Mouse (Mus musculus): ENCODE results near the gene Ufc1. TPM values are rescaled to one million over a fixed set of nuclear protein-coding genes. Genes with fewer than 3 reads are reported as not detected.

The Ufc1 gene
- polyA plus RNA-seq, 1 experiment from 2014 or later: 115 TPM

GRCm38 (mm10) chr1:171282086-171282805 is 12.6 kb downstream of the Ufc1 start:
- DNase-seq (ENCODE audit: low spot score, missing footprints): peak; percentile 75
- Histone ChIP-seq H3K27me3 (ENCODE audit: control insufficient read depth, insufficient read depth, low read length) (no peaks in the 10 kb centered on the region), H3K4me1 (ENCODE audit: control insufficient read depth, insufficient read depth, low read length) (peaks cover 19% of the 10 kb centered on the region), H3K36me3 (ENCODE audit: control insufficient read depth, insufficient read depth, low read length) (peaks cover 14% of the 10 kb centered on the region), H3K27ac (ENCODE audit: low read depth, low read length) (no peak overlapping the region), H3K9ac (ENCODE audit: low read length) (no peak overlapping the region; the same call in 1 of the 2 replicates), H3K4me3 (ENCODE audit: low read depth, low read length) (no peak overlapping the region), H3K4me2 (peak overlapping the region; percentile 61; the same call in 1 of the 2 replicates), H3K9me3 (ENCODE audit: control insufficient read depth, low read length) (no peaks in the 10 kb centered on the region)
- no peak for ATAC-seq (ENCODE audit: low FRiP score)
- WGBS: 84% methylated on average over 18 of the region's 18 CpGs

- Histone ChIP-seq H3K4me3 (ENCODE audit: low read depth, low read length) (peak overlapping the region; percentile 69), H3K27ac (ENCODE audit: low read depth, low read length) (peak overlapping the region; percentile 49; the same call in 1 of the 2 replicates), H3K9me3 (ENCODE audit: control insufficient read depth, low read length) (no peaks in the 10 kb centered on the region), H3K9ac (ENCODE audit: low read length) (peak overlapping the region; percentile 63), H3K4me1 (ENCODE audit: control insufficient read depth, insufficient read depth, low read length) (peaks cover 12% of the 10 kb centered on the region), H3K4me2 (peak overlapping the region; percentile 61), H3K36me3 (ENCODE audit: control insufficient read depth, insufficient read depth, low read length) (peaks cover 14% of the 10 kb centered on the region), H3K27me3 (ENCODE audit: control insufficient read depth, insufficient read depth, low read length) (no peaks in the 10 kb centered on the region)
- ATAC-seq (ENCODE audit: low FRiP score) (peak; percentile 60), DNase-seq (ENCODE audit: low spot score, missing footprints) (peak; percentile 99)
- 1% methylated on average over 10 of the region's 10 CpGs for WGBS
Observed at GRCm38 (mm10) chr1:171281528-171281923, 13.3 kb downstream of the Ufc1 start.

DNA sequence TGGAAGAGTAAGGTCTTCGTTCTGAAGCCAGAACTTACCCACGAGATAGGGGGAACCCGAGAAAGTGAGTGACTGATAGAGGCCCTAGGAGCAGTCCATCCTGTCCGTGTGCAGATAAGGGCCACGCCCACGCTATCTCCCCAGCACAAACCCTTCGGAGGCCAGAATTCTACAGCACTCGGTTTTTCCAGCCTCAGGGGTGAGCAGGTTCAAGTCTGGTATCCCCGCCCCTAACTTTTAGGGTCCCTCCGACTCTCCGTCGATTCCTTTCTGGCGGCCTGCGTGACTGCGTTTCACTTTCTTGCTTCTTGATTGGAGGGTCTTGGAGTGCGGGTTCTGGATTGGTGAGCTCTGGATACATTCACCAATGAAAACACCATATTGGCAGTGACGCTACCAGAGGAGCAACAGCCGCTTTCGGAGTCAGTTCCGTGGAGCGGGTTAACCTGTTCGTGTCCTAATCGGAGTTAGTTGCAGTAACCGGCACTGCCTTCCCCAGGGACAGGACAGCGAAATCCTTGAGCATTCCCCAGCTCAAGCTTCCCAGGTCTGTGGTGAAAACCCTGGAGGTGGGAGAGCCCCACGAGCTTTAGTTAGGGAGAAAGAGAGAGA is 13.8 kb downstream of the Ufc1 start, which contains the start of gene Ppox:
Gene Ppox (minus strand): TSS at position 271 of the 612 bp plus-strand sequence.
- DNase-seq (ENCODE audit: low spot score, missing footprints) (peak; percentile 96), ATAC-seq (ENCODE audit: low FRiP score) (peak; percentile 98)
- Histone ChIP-seq H3K4me3 (ENCODE audit: low read depth, low read length) (peak within 1 kb of the TSS; percentile 69), H3K4me1 (ENCODE audit: control insufficient read depth, insufficient read depth, low read length) (peaks cover 8% of the 10 kb centered on the region), H3K27ac (ENCODE audit: low read depth, low read length) (peak within 1 kb of the TSS; percentile 49; the same call in 1 of the 2 replicates), H3K27me3 (ENCODE audit: control insufficient read depth, insufficient read depth, low read length) (no peaks in the 10 kb centered on the region), H3K9ac (ENCODE audit: low read length) (peak within 1 kb of the TSS; percentile 85), H3K36me3 (ENCODE audit: control insufficient read depth, insufficient read depth, low read length) (peaks cover 15% of the 10 kb centered on the region), H3K9me3 (ENCODE audit: control insufficient read depth, low read length) (no peaks in the 10 kb centered on the region), H3K4me2 (peak within 1 kb of the TSS; percentile 86)
- 0% methylated on average over 26 of the region's 26 CpGs for WGBS

- WGBS: 2% methylated on average over 25 of the region's 25 CpGs
- H3K36me3 ChIP-seq (ENCODE audit: control insufficient read depth, insufficient read depth, low read length): peaks cover 17% of the 10 kb centered on the region
- ATAC-seq (ENCODE audit: low FRiP score): no peak; the same call in 1 of the 2 replicates
Observed at GRCm38 (mm10) chr1:171280250-171280915, 14.4 kb downstream of the Ufc1 start.

DNA sequence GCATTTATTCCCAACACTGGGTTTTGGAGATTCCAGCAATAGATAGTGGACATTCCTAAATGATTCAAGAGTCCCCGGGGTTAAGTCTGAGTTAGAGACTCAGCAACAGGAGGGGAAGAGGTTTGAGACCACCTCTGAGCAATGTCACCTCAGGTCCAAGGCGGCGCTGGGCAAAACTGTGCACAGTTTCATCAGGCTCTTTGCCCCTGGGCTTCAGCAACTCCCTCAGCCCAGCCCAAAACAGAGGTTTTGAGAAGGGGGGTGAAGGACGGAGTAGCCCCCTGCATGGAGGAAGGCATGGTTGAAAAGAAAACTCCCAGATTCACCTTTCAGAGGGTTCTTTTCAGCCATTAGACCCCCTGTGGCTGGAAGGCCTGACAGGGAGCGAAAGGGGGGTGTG is 15.1 kb downstream of the Ufc1 start:
- Histone ChIP-seq H3K9ac (ENCODE audit: low read length) (peak overlapping the region; percentile 85), H3K4me1 (ENCODE audit: control insufficient read depth, insufficient read depth, low read length) (peaks cover 8% of the 10 kb centered on the region), H3K4me3 (ENCODE audit: low read depth, low read length) (peak overlapping the region; percentile 69; the same call in 1 of the 2 replicates), H3K27me3 (ENCODE audit: control insufficient read depth, insufficient read depth, low read length) (no peaks in the 10 kb centered on the region), H3K27ac (ENCODE audit: low read depth, low read length) (no peak overlapping the region), H3K4me2 (peak overlapping the region; percentile 86), H3K36me3 (ENCODE audit: control insufficient read depth, insufficient read depth, low read length) (peaks cover 17% of the 10 kb centered on the region), H3K9me3 (ENCODE audit: control insufficient read depth, low read length) (no peaks in the 10 kb centered on the region)
- DNase-seq (ENCODE audit: low spot score, missing footprints): no peak
- ATAC-seq (ENCODE audit: low FRiP score): no peak
- WGBS: 53% methylated on average over 5 of the region's 5 CpGs

More at GRCm38 (mm10) chr1:171280250-171280915, 14.4 kb downstream of the Ufc1 start:
- Histone ChIP-seq H3K4me1 (ENCODE audit: control insufficient read depth, insufficient read depth, low read length) (peaks cover 8% of the 10 kb centered on the region), H3K4me2 (peak overlapping the region; percentile 86), H3K9me3 (ENCODE audit: control insufficient read depth, low read length) (no peaks in the 10 kb centered on the region), H3K27ac (ENCODE audit: low read depth, low read length) (no peak overlapping the region), H3K27me3 (ENCODE audit: control insufficient read depth, insufficient read depth, low read length) (no peaks in the 10 kb centered on the region), H3K9ac (ENCODE audit: low read length) (peak overlapping the region; percentile 85), H3K4me3 (ENCODE audit: low read depth, low read length) (peak overlapping the region; percentile 69)
- DNase-seq (ENCODE audit: low spot score, missing footprints): no peak

GRCm38 (mm10) chr1:171279012-171279705 is 15.7 kb downstream of the Ufc1 start:
- ATAC-seq (ENCODE audit: low FRiP score) (no peak), DNase-seq (ENCODE audit: low spot score, missing footprints) (no peak)
- H3K9ac ChIP-seq (ENCODE audit: low read length): no peak overlapping the region
- WGBS: 90% methylated on average over 14 of the region's 14 CpGs
- H3K27me3 ChIP-seq (ENCODE audit: control insufficient read depth, insufficient read depth, low read length): no peaks in the 10 kb centered on the region
- no peak overlapping the region for H3K4me2 ChIP-seq
- no peak overlapping the region for H3K27ac ChIP-seq (ENCODE audit: low read depth, low read length)
- no peaks in the 10 kb centered on the region for H3K9me3 ChIP-seq (ENCODE audit: control insufficient read depth, low read length)
- 0 out of 2 replicates have a peak overlapping the region, but pooled peaks have one; percentile 2 for H3K4me3 ChIP-seq (ENCODE audit: low read depth, low read length)
- peaks cover 8% of the 10 kb centered on the region for H3K4me1 ChIP-seq (ENCODE audit: control insufficient read depth, insufficient read depth, low read length)
- peaks cover 17% of the 10 kb centered on the region for H3K36me3 ChIP-seq (ENCODE audit: control insufficient read depth, insufficient read depth, low read length)

GRCm38 (mm10) chr1:171278436-171278835 is 16.4 kb downstream of the Ufc1 start:
- no peak overlapping the region for H3K4me3 ChIP-seq (ENCODE audit: low read depth, low read length)
- H3K4me1 ChIP-seq (ENCODE audit: control insufficient read depth, insufficient read depth, low read length): peaks cover 8% of the 10 kb centered on the region
- H3K9me3 ChIP-seq (ENCODE audit: control insufficient read depth, low read length): no peaks in the 10 kb centered on the region
- no peaks in the 10 kb centered on the region for H3K27me3 ChIP-seq (ENCODE audit: control insufficient read depth, insufficient read depth, low read length)
- DNase-seq (ENCODE audit: low spot score, missing footprints): no peak
- H3K27ac ChIP-seq (ENCODE audit: low read depth, low read length): no peak overlapping the region
- no peak overlapping the region for H3K9ac ChIP-seq (ENCODE audit: low read length)
- WGBS: 96% methylated on average over 8 of the region's 8 CpGs
- ATAC-seq (ENCODE audit: low FRiP score): no peak
- peaks cover 17% of the 10 kb centered on the region for H3K36me3 ChIP-seq (ENCODE audit: control insufficient read depth, insufficient read depth, low read length)
- H3K4me2 ChIP-seq: no peak overlapping the region

- H3K4me2 ChIP-seq: no peak overlapping the region
- WGBS: 88% methylated on average over 10 of the region's 10 CpGs
- no peaks in the 10 kb centered on the region for H3K9me3 ChIP-seq (ENCODE audit: control insufficient read depth, low read length)
- DNase-seq (ENCODE audit: low spot score, missing footprints): no peak
- no peaks in the 10 kb centered on the region for H3K27me3 ChIP-seq (ENCODE audit: control insufficient read depth, insufficient read depth, low read length)
- H3K4me3 ChIP-seq (ENCODE audit: low read depth, low read length): no peak overlapping the region
- peaks cover 8% of the 10 kb centered on the region for H3K4me1 ChIP-seq (ENCODE audit: control insufficient read depth, insufficient read depth, low read length)
- H3K36me3 ChIP-seq (ENCODE audit: control insufficient read depth, insufficient read depth, low read length): peaks cover 17% of the 10 kb centered on the region
- no peak overlapping the region for H3K27ac ChIP-seq (ENCODE audit: low read depth, low read length)
- no peak overlapping the region for H3K9ac ChIP-seq (ENCODE audit: low read length)
- ATAC-seq (ENCODE audit: low FRiP score): no peak
Observed at GRCm38 (mm10) chr1:171277736-171278135, 17.1 kb downstream of the Ufc1 start.
